Mouse (Mus musculus) hindbrain, embryonic 15.5 days (tissue): Measurements from ENCODE around the gene AI661453. TPM values are rescaled to one million over a fixed set of nuclear protein-coding genes. Genes with fewer than 3 reads are reported as not detected.

Source experiments
- ATAC-seq: fragments of 200-750 bp; cut with Nextera tagmentation; 2 replicates; pipeline ENCODE4 v1.8.0; 2017; ENCODE audit warnings: low read depth, moderate number of reproducible peaks, moderate TSS enrichment; ENCODE audit not compliant: low FRiP score
- H3K27ac ChIP-seq: fragments of 300-500 bp; sonication (generic); replicated peaks from 2 replicates; pipeline ENCODE4 v1.5.1; 2015; ENCODE audit warnings: mild to moderate bottlenecking, inconsistent platforms
- H3K27me3 ChIP-seq: fragments of 300-500 bp; sonication (generic); 2 replicates; pipeline ENCODE4 v1.6.1; 2015; ENCODE audit warnings: control low read depth, inconsistent platforms
- H3K36me3 ChIP-seq: fragments of 300-500 bp; sonication (generic); 2 replicates; pipeline ENCODE4 v1.6.1; 2015; ENCODE audit warnings: control low read depth, inconsistent platforms
- H3K4me1 ChIP-seq: fragments of 300-500 bp; sonication (generic); replicated peaks from 2 replicates; pipeline ENCODE4 v1.6.1; 2015; ENCODE audit warnings: control low read depth, inconsistent platforms
- H3K4me2 ChIP-seq: fragments of 300-500 bp; sonication (generic); 2 replicates; pipeline ENCODE4 v1.6.1; 2015; ENCODE audit warnings: moderate library complexity, mild to moderate bottlenecking, inconsistent platforms
- H3K4me3 ChIP-seq: fragments of 300-500 bp; sonication (generic); 2 replicates; pipeline ENCODE4 v1.5.1; 2015; ENCODE audit warnings: mild to moderate bottlenecking, inconsistent platforms
- H3K9ac ChIP-seq: fragments of 300-500 bp; sonication (generic); 2 replicates; pipeline ENCODE4 v1.6.1; 2015; ENCODE audit warnings: inconsistent platforms
- H3K9me3 ChIP-seq: fragments of 300-500 bp; sonication (generic); 2 replicates; pipeline ENCODE4 v1.6.1; 2016; ENCODE audit warnings: control low read depth, inconsistent platforms
- WGBS: fragments of 180-500 bp; shearing (Covaris S2); methylation state at CpG from one replicate; pipeline ENCODE4 v1.1.7; 2015; 5-methylcytosine and 5-hydroxymethylcytosine counted together
- polyA plus RNA-seq: library from polyadenylated mRNA; unstranded; fragments of >200 nt; fragmentation: Nextera tagmentation; extraction: Ambion mirVana; gene quantifications from 2 replicates; pipeline ENCODE4 v1.2.1, GENCODE M21; 2015

Gene AI661453
- polyA plus RNA-seq, 1 experiment from 2014 or later = 0.47 TPM

DNA sequence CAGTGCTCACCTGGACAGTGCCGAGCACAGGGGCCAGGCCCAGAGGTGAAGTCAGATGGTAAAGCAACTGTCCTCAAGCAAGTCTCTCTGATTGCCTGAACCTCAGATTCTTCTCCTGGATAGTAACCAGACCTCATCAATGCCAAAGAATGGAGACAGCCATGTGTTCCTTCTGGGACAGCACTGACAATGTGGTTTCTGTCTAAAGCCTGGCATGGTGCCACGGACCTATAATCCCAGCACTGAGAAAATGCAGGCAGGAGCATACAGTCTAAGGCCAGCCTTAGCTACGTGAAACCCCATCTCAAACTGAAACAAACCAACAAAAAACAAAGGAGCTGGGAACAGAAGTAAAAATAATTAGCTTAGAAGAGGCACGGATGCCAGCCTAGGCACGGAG is 34.3 kb downstream of the AI661453 start:
- Histone ChIP-seq H3K9me3 (no peaks in the 10 kb centered on the region), H3K4me1 (no peaks in the 10 kb centered on the region), H3K27ac (no peak overlapping the region), H3K27me3 (peaks cover 26% of the 10 kb centered on the region), H3K9ac (no peak overlapping the region), H3K4me2 (no peak overlapping the region), H3K36me3 (no peaks in the 10 kb centered on the region), H3K4me3 (no peak overlapping the region)
- 66% methylated on average over 5 of the region's 5 CpGs for WGBS
- no peak for ATAC-seq

DNA sequence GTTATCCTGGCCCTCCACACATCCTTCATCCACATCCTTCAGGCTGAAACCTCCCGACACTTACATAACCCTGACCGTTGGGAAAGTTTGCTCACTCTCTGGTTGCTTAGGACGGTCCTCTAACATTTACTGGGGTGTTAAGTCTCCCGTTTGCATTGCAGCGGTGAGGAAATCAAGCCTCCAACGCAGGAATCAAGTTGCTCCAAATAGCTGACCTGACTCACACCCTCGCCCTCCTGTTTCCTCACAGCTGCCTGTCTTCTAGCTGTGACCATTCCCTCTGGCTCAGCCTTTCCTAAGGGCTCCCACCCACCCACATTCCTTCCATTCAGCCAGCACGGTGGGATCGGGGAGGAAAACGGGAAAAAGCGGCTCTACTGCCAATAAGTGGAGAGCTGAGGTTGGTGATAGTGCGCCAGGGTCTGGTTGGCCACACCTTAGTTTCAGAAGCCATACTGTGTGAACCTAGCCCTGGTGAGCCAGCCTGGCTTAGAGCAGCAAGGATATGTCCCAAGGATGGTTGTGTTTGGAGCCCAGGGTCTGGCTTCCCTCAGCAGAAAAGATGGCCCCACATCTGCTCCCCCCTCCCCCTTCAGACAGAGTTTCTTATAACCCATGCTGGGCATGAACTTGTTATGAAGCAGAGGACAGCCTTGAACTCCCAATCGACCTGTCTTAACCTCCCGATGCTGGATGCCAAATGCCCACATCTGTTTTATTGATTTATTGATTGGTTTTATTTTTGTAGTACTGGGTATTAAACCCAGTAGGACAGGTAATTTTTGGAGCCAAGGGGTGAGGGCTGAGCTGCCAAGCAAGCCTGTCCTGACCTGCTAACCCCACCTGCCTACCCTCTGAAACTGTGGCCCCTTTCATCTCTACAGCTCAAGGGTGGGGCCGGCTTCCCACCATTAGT is 36.3 kb downstream of the AI661453 start:
- no peaks in the 10 kb centered on the region for H3K36me3 ChIP-seq
- H3K27ac ChIP-seq = no peak overlapping the region
- no peaks in the 10 kb centered on the region for H3K9me3 ChIP-seq
- no peaks in the 10 kb centered on the region for H3K4me1 ChIP-seq
- no peak overlapping the region for H3K4me3 ChIP-seq
- H3K9ac ChIP-seq = no peak overlapping the region
- peaks cover 15% of the 10 kb centered on the region for H3K27me3 ChIP-seq
- WGBS = 55% methylated on average over 15 of the region's 15 CpGs
- ATAC-seq = no peak
- no peak overlapping the region for H3K4me2 ChIP-seq

DNA sequence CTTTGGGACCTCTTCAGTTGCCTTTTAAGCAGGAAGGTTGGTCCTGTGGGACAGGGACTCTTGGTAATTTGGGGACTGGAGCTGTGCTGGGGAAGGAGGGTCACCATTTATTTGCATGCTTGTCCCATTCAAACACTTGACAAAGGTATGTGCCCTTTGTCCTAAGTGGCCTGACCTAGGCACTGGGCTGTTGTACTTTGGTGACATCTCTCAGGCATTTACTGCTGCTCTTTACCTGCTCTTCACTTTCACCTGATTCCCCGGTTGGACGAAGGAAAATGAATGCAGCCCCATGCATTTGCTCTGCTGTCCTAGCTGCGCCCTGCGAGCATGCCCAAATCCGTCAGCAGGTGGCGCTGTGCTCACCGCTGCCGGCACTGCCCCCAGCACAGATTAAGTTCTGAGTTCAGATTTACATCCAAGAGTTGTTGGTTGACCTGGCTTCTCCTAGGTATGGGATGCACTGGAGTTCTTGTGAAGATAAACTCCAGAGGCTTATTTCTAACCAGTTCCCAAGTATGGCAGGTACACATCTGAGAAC is 37.1 kb downstream of the AI661453 start:
- no peak overlapping the region for H3K4me2 ChIP-seq
- H3K4me3 ChIP-seq = no peak overlapping the region
- H3K27me3 ChIP-seq = peaks cover 7% of the 10 kb centered on the region
- H3K9me3 ChIP-seq = no peaks in the 10 kb centered on the region
- no peaks in the 10 kb centered on the region for H3K4me1 ChIP-seq
- no peak for ATAC-seq
- H3K27ac ChIP-seq = no peak overlapping the region
- no peak overlapping the region for H3K9ac ChIP-seq
- no peaks in the 10 kb centered on the region for H3K36me3 ChIP-seq
- WGBS = 16% methylated on average over 8 of the region's 8 CpGs

DNA sequence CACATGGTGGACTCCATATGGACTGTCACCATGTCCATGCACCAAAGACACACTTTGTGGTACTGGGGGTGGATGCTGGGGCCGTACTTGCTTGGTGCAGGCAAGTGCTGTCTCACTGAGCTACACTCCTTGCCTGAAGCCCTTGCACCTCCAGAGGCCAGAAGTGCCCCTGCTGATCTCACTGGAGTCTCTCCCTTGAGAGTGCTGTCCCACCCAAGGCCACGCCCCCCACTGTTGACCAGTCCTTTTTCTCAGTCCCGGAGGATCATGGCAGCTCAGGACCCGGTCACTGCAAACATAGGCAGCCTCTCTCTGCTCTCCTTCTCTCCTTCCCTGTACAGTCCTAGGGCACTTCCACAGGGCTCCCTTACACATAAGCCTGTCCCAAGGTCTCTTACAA is 37.8 kb downstream of the AI661453 start:
- Histone ChIP-seq H3K4me2 (no peak overlapping the region), H3K4me3 (no peak overlapping the region), H3K9me3 (no peaks in the 10 kb centered on the region), H3K4me1 (no peaks in the 10 kb centered on the region), H3K27me3 (no peaks in the 10 kb centered on the region), H3K9ac (no peak overlapping the region), H3K27ac (no peak overlapping the region), H3K36me3 (no peaks in the 10 kb centered on the region)
- 75% methylated on average over 4 of the region's 4 CpGs for WGBS
- no peak for ATAC-seq

DNA sequence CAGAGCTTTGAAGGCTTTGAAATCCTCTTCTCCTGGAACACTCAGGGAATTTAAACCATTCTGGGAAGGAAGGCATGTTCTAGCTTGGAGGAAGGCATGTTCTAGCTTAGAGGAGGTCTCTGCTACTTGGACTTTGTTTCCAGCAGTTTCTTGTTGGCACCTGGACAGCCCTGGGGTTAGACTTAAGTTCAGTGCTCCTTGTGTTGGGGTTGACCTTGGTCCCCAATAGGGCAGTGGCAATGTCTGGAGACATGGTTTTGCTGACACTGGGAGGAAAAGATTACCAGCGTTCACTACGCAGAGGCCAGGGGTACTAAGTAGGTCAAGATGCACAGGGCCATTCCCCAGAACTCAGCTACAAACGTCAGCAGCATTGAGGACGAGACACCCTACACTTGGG is 38.8 kb downstream of the AI661453 start:
- no peak overlapping the region for H3K4me3 ChIP-seq
- H3K4me2 ChIP-seq = no peak overlapping the region
- WGBS = 93% methylated on average over 4 of the region's 4 CpGs
- H3K36me3 ChIP-seq = no peaks in the 10 kb centered on the region
- no peaks in the 10 kb centered on the region for H3K4me1 ChIP-seq
- no peak overlapping the region for H3K9ac ChIP-seq
- no peaks in the 10 kb centered on the region for H3K27me3 ChIP-seq
- no peak for ATAC-seq
- H3K9me3 ChIP-seq = no peaks in the 10 kb centered on the region
- no peak overlapping the region for H3K27ac ChIP-seq

DNA sequence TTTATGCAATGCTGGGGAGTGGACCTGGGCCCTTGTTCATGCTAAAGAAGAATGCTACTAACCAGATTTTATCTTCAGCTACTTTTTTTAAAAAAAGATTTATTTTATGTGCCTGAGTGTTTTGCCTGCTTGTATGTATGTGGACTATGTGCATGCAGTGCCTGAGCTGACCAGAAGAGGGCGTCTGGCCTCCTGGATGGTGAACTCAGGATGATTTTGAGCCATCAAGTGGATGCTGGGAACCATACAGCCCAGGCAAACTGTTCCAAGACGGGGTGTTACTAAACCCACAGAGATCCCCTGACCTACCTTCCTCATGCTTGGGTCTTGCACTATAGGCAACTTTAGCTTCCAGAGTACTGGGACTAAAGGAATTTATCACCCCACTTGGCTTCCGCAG is 39.3 kb downstream of the AI661453 start:
- no peaks in the 10 kb centered on the region for H3K36me3 ChIP-seq
- no peak overlapping the region for H3K9ac ChIP-seq
- 61% methylated on average over 3 of the region's 3 CpGs for WGBS
- no peak overlapping the region for H3K4me2 ChIP-seq
- no peak overlapping the region for H3K27ac ChIP-seq
- ATAC-seq = no peak
- H3K4me3 ChIP-seq = no peak overlapping the region
- H3K27me3 ChIP-seq = no peaks in the 10 kb centered on the region
- no peaks in the 10 kb centered on the region for H3K9me3 ChIP-seq
- H3K4me1 ChIP-seq = no peaks in the 10 kb centered on the region

DNA sequence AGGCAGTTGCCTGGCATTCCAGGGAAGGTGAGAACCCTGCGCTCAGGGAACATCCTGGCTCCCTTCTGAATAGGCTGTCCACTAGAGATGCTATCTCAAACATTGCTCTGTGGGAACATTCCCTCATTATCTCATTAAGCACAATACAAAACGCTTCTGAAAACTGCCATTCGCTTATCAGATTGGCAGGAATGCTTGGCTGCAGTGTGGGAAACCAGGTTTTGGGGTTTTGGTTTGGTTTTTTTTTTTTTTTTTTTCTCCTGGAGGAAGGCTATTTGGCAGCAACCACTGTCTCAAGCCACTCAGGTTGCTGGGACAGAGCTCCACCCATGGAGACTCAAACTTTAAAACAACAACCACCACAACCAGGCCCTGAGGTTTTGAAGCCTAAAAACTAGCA is 43.5 kb downstream of the AI661453 start:
- no peak overlapping the region for H3K9ac ChIP-seq
- H3K36me3 ChIP-seq = no peaks in the 10 kb centered on the region
- H3K4me2 ChIP-seq = no peak overlapping the region
- H3K4me1 ChIP-seq = no peaks in the 10 kb centered on the region
- no peak overlapping the region for H3K27ac ChIP-seq
- no peaks in the 10 kb centered on the region for H3K9me3 ChIP-seq
- no peak overlapping the region for H3K4me3 ChIP-seq
- no peaks in the 10 kb centered on the region for H3K27me3 ChIP-seq
- ATAC-seq = no peak
- WGBS = 83% methylated on average over 3 of the region's 3 CpGs

DNA sequence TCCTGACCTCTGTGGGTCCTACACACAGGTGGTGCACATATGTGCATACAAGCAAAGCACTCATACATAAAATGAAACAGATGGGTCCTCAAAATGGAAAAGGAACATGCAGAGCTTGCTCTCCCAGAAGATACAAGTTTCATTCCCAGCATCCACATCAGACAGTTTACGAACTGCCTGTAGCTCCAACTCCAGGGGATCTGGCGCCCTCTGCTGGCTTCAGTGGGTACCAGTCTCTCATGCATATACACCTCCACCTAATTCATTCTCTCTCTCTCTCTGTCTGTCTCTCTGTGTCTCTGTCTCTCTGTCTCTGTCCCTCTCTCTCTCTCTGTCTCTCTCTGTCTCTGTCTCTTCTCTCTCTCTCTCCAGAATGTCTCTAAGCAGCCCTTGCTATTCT is 46.0 kb downstream of the AI661453 start:
- H3K27ac ChIP-seq = no peak overlapping the region
- 43% methylated on average over 2 of the region's 2 CpGs for WGBS
- no peak for ATAC-seq
- no peak overlapping the region for H3K9ac ChIP-seq
- H3K4me3 ChIP-seq = no peak overlapping the region
- no peaks in the 10 kb centered on the region for H3K27me3 ChIP-seq
- H3K4me1 ChIP-seq = no peaks in the 10 kb centered on the region
- H3K36me3 ChIP-seq = no peaks in the 10 kb centered on the region
- H3K9me3 ChIP-seq = no peaks in the 10 kb centered on the region
- no peak overlapping the region for H3K4me2 ChIP-seq

DNA sequence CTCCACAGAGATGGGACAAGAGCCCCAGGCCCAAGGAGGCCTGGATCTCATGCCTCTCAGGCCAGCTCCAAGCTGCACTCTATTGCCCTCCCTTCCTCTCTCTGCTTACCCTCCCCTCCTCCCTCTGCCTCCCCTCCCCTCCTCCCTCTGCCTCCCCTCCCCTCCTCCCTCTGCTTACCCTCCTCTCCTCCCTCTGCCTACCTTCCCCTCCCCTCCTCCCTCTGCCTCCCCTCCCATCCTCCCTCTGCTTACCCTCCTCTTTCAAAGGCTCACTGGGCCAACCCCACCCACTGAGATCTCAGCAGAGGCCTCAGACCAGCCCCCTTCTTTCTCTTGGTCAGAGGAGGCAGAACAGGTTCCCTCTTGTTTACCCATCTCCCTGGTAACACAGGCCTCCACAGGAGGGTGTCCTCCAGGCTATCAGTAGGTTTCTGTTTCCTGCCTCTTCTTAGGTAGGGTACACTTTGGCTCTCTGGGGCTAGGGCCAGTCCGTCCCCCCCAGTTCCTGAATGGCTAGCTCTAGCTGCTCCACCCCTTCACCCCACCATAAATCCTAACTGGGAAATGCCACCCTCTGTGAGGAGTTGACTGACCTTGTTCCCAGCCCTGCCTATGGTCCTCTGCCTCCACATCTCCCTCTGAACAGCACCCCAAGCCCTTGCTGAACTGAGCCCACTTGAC is 48.0 kb downstream of the AI661453 start:
- Histone ChIP-seq H3K27me3 (no peaks in the 10 kb centered on the region), H3K4me1 (no peaks in the 10 kb centered on the region), H3K4me2 (no peak overlapping the region), H3K27ac (no peak overlapping the region), H3K9ac (no peak overlapping the region), H3K36me3 (peaks cover 4% of the 10 kb centered on the region; the same call in 1 of the 2 replicates), H3K9me3 (no peaks in the 10 kb centered on the region), H3K4me3 (no peak overlapping the region)
- 9% methylated on average over 1 of the region's 1 CpGs for WGBS
- peak; percentile 61; the same call in 1 of the 2 replicates for ATAC-seq

DNA sequence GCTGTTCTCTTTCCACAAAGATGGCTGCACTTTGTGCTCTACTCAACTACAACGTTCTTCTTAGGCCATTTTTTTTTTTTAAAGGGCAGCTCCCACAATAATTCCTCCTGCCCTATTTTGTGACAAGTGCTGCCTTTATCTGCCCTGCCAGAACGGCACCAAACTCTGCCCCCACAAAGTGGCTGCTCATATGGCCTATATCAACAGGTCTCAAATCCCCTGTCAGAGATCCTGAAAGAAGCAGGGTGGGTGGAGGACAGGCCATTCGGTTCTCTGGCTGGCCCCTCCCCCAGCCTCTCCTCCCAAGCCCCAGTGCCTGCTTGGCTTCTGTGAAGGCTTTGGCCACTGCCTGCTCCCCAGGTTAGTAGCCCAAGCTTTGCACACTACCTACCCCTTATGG is 48.6 kb downstream of the AI661453 start:
- no peak for ATAC-seq
- no peaks in the 10 kb centered on the region for H3K4me1 ChIP-seq
- H3K9ac ChIP-seq = no peak overlapping the region
- no peak overlapping the region for H3K4me3 ChIP-seq
- H3K4me2 ChIP-seq = no peak overlapping the region
- no peaks in the 10 kb centered on the region for H3K27me3 ChIP-seq
- H3K27ac ChIP-seq = no peak overlapping the region
- 10% methylated on average over 3 of the region's 3 CpGs for WGBS
- H3K36me3 ChIP-seq = peaks cover 4% of the 10 kb centered on the region; the same call in 1 of the 2 replicates
- no peaks in the 10 kb centered on the region for H3K9me3 ChIP-seq

DNA sequence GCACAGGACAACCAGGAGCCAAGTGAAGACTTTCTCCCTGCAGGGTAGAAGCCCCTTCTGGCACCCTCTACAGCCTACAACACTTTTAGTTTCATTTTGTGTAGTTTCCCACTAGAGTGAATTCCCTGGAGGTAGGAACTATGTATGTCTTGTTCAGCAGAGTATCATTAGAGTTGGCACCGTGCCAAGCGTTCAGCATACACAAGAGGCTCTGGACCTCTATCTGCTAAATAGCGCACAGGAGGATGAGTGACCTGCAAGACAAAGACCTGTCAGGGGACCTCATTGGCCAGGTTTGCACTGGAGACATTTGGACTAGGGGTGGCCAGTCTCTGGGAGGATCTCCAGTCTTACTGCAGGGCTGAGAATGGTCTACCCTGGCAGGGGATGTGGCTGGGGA is 49.4 kb downstream of the AI661453 start:
- no peak overlapping the region for H3K4me3 ChIP-seq
- ATAC-seq = no peak
- H3K36me3 ChIP-seq = peaks cover 4% of the 10 kb centered on the region; the same call in 1 of the 2 replicates
- WGBS = 82% methylated on average over 3 of the region's 3 CpGs
- no peaks in the 10 kb centered on the region for H3K4me1 ChIP-seq
- H3K27ac ChIP-seq = no peak overlapping the region
- no peaks in the 10 kb centered on the region for H3K9me3 ChIP-seq
- no peak overlapping the region for H3K4me2 ChIP-seq
- no peaks in the 10 kb centered on the region for H3K27me3 ChIP-seq
- no peak overlapping the region for H3K9ac ChIP-seq

DNA sequence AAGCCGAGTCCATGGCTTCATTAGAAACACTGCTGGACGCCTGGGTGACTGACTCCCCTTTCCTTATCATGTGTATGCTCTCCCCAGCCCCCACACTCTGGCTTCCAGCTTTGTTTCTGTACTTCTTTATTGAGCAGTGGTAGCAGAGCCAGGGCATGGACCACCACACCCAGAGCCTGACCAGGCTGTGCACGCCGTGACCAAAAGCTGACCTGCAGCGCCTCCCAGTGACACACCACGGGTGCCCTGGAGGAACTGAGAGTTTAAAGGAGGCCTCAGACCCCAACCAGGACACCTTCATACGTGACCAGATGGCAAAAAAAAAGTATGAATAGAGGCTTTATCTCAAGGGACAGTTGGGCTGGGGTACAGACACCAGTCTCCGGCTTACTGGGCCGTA is 54.4 kb downstream of the AI661453 start:
- Histone ChIP-seq H3K4me3 (no peak overlapping the region), H3K9ac (no peak overlapping the region), H3K27me3 (no peaks in the 10 kb centered on the region), H3K27ac (no peak overlapping the region), H3K4me1 (no peaks in the 10 kb centered on the region), H3K4me2 (no peak overlapping the region), H3K36me3 (peaks cover 29% of the 10 kb centered on the region), H3K9me3 (no peaks in the 10 kb centered on the region)
- ATAC-seq = no peak
- WGBS = 84% methylated on average over 9 of the region's 9 CpGs
